Mouse (Mus musculus): ENCODE measurements around the gene Nphs2.

Gene Nphs2

DNA sequence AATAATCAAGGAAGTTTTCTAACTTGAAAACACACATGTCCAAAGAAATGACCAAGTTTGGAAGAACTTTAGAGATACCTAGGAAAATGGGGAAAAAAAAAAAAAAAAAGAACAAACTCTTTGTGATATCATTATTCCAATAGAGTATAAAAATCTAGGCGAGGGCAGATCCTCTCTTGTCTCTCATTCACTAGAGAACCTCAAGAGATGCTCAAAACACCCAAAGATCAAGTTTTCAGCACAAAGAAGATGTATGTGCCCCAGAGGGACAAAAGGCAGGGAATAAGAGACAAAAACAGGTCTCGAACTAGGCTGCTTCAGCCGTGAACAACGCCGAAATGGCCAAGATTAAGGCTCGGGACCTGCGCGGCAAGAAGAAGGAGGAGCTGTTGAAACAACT, 55.2 kb downstream of the Nphs2 start, which contains the start of gene Gm2000:
Gm2000 (plus strand) TSS at position 301 of the 400 bp plus-strand sequence.
- no peak for DNase-seq (ENCODE audit: low spot score)
